Mouse (Mus musculus) cerebellum, adult 2 months (tissue): ENCODE data around the gene Aoc1.

Experiments used
- CTCF ChIP-seq: fragments of 200-500 bp; IDR thresholded peaks from 2 replicates; pipeline ENCODE4 v1.5.1; 2011; ENCODE audit warnings: low read depth, mild to moderate bottlenecking, control low read depth, low read length, moderate library complexity, borderline replicate concordance; ENCODE audit not compliant: insufficient read depth
- POLR2A ChIP-seq: fragments of 200-500 bp; IDR thresholded peaks from 2 replicates; pipeline ENCODE4 v1.6.1; 2011; ENCODE audit warnings: low read length, control low read depth, borderline replicate concordance; ENCODE audit not compliant: insufficient read depth

- no peak for TF ChIP-seq CTCF
- TF ChIP-seq POLR2A, result no peak
Observed at GRCm38 (mm10) chr6:48867158-48867557, 5.5 kb upstream of the Aoc1 start.
